Mouse (Mus musculus) monocyte, adult 2 months (primary cell): Measurements from ENCODE around the gene Sntg2.

Source experiments
- DNase-seq, 2 experiments: peaks; one replicate each; pipeline ENCODE4 v3.0.0; 2022; ENCODE audit warnings: low spot score in 2 of 2, low read depth in 1 of 2

Sntg2 gene

GRCm38 (mm10) chr12:30372933-30373501, at the start of gene Sntg2:
Gene Sntg2 (minus strand): TSS chr12:30373375.
- no peak for DNase-seq

- DNase-seq: no peak
Observed at GRCm38 (mm10) chr12:30416547-30416946, 43.4 kb upstream of the Sntg2 start.

- no peak for DNase-seq
Observed at GRCm38 (mm10) chr12:30415981-30416380, 42.8 kb upstream of the Sntg2 start.

- DNase-seq: no peak
Observed at GRCm38 (mm10) chr12:30402651-30403050, 29.5 kb upstream of the Sntg2 start.

GRCm38 (mm10) chr12:30400531-30400930, 27.4 kb upstream of the Sntg2 start:
- no peak for DNase-seq

DNA sequence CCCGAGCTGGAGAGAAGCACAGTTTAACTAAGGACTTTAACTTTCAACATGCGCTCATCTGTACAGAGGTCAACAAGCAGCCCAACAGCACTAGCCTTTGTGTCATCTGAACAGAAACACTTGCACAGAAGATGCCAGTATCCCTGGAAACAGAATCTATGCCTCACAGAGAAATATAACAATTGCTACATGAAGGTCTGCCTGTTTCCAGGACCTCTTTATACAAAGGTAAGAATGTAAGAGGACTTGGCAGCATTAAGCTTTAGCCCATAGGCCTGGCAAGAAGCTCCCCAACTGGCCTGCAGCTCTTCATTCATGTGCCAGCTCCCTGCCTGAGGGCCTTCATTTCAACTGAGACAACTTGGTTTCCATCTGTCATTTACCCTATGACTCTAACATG, 26.9 kb upstream of the Sntg2 start:
- no peak for DNase-seq

DNA sequence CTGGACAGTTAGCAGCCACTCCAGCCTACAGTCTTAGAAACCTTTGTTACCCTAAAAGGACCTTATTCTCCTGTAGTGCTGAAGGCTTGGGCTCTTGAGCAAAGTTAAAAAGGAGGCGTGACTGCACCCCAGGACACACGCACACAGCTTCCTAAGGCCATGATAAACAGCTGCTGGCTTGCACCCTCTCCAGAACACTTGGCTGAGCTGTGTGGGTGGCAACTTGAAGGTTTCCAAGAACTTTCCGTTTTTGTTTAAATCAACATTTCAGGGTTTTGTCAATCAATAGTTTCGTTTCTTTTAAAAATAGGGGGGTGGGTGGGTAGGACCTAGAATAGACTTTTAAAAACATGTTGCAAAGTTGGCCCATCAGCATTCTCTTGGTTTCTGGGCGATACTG, 882 bp downstream of the Sntg2 start:
- no peak for DNase-seq

DNA sequence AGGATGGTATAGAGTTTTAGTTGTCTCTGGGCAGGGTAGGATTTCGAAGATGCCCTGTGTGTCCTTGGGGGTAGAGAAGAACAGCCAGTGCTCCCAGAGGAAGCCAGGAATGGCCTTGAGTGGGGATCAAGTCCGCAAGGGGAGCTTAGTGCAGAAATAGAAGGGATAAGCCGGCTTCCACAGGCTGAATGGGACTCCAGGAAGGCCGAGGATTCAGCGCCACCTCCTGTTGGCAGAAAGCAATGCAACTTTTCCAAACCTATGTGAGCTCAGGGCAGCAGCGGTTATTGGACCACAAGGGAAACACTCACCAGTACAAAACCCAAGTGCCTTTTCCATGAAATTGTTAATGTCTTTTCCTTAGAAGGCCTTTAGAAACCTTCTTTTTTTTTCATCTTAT, 3.4 kb downstream of the Sntg2 start:
- no peak for DNase-seq

DNA sequence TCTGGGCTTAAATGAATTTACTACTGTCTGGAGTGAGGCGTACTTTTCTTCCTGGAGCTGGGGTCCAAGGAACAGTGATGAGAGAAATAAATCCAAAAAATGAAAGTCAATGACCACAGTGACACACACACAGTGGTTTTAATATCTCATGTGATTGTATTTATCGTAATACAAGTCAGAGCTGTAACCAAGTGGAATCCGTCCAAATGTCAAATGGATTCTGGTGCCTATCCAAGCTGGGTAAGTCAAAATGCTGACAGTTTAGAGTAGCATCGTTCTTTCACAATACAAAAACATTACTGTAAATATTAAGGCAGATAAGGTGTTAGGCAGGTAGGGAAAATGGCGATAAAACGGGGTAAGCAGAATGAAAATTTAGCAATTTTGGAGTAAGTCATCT, 4.0 kb downstream of the Sntg2 start:
- DNase-seq: no peak

DNA sequence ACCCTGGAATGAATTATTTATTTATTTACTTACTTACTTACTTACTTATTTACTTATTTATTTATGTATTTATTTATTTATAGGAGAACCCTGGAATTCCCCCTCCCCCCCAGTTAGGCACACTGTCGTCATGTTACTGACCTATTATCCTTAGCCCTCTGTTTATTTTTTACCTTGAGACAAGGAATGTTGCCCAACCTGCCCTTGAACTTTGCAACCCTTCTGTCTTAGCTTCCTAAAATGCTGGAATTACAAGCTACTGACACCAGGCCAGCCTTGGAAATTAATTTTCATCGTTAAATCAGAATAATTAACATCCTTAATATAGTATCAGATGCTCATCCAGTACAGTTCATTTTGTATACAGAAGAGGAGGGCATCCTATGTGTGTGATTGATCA, 10.9 kb downstream of the Sntg2 start:
- DNase-seq: no peak

DNA sequence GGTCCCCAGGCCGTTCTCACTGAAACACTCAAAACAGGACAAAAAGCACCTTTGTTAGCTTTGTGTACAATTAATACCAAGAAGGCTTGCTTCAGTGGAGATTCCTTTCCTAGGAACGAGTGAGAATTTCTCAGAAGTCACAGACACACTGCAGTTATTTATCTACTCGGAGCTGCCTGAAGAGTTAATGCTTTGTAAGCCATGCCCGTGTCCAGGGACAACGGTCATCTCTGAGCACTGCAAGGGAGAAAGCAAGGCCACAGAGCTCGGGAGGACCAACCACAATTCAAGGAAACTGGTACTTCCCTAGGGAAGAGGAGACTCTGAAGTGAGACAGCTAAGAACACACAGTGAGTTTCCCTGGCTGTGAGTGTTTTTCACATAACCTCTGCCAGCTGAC, 15.5 kb downstream of the Sntg2 start:
- no peak for DNase-seq

DNA sequence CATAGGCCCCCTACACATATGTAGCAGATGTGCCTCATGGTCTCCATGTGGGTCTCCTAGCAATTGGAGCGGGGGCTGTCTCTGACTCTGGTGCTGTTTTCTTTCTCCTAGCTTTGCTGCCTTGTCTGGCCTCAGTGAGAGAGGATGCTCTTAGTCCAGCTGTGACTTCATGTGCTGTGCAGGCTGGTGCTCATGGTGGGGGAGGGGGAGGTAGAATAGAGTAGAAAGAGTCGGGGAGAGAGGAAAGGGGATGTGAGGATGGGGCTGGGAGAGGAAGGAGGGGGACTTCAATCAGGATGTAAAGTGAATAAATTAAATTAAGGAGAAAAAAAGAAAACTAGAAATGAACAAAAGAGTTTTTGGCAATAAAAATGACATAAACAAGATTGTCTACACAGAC, 20.8 kb downstream of the Sntg2 start:
- no peak for DNase-seq

- no peak for DNase-seq
Observed at GRCm38 (mm10) chr12:30348036-30348435, 25.1 kb downstream of the Sntg2 start.

DNA sequence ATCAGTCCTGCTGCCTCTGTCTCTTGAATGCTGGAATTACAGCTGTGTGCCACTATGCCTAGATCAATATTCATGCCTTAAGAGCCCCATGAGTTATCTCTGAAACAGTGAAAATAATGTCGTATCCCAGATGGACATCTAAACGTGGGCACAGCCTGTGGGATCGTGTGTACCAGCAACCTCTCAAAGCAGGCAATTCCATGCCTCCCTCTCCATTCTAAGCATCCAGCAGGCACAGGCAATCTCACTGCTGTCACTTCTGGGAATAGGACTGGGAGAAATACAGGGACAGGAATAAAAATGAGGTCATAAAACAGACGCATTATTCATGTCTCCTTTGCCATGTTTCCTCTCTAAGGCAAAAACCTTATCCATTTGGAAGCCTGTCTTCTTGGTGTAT, 25.9 kb downstream of the Sntg2 start:
- no peak for DNase-seq

DNA sequence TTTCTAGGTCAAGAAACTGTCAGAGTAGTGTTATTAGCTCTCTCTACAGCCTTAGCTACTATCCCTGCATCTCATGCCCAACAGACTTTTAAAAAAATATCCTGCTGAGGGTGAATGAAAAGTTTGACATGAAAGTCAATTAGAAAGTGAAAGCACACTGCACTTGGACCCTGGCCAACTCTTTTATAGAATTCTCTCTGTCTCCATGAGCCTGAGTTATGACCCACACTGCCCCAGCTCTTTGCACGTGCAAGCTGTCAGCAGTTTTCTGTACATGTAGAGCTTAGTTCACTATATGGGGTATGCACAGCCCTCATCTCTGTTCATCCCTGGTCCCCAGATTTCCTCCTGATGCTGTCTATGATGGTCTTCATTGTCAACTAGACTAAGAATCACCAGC, 28.4 kb downstream of the Sntg2 start:
- DNase-seq: no peak

DNA sequence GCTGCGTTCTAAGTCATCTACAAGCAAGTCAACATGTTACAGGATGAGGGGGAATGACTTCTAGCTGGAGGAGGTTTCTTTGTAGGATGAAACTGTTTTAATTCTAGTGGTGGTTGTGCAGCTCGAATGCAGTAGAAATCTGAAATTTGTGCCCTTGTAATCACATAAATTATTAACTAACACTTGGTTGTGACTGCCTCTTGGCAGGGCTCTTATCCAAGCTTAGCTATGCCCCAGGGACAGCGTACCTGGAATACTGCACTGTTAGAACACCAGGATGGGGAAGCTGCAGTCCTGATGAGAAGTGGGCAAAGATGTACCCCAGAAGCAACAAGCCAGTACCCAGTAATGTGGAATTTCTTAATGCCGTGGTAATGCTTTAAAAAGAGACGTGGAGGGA, 36.9 kb downstream of the Sntg2 start:
- DNase-seq: no peak

DNA sequence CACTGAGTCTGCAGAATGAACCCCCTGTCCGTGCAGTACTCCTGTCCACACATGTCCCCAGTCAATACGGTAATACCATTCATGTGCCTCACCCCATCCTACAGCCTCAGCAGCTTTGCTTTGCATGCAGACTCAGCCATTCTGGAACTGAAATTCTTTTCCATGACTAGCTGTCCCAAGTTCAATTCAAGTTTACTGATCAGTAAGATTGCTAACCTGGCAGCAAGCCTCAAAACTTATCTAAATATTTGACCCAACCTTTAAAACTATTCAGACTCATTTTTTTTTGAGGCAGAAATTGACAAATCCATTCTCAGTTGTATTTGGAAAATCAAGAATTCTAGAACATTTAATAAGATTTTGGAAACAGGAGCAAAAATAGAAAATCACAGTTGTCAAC, 38.7 kb downstream of the Sntg2 start:
- no peak for DNase-seq

- no peak for DNase-seq
Observed at GRCm38 (mm10) chr12:30317971-30318370, 55.2 kb downstream of the Sntg2 start.

DNA sequence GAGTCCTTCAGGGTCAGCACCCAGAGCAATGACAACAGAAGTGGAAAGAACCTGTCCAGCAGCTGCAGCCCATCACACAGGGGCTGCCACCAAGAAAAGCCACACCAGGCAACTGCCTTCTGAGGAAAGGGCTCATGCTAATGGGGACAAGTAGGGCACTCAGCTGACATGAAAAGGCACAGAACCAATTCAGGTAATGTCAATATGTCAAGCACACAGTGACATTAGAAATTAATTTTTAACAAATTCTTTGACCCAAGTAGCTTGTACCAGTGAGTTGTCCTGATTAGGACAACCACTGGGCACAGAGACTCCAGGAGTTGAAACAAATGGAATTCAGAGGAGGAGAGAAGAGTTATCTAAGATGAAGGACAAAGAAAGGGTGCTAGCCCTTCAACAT, 60.2 kb downstream of the Sntg2 start:
- no peak for DNase-seq

GRCm38 (mm10) chr12:30308197-30308939, 64.8 kb downstream of the Sntg2 start:
- DNase-seq: no peak

DNA sequence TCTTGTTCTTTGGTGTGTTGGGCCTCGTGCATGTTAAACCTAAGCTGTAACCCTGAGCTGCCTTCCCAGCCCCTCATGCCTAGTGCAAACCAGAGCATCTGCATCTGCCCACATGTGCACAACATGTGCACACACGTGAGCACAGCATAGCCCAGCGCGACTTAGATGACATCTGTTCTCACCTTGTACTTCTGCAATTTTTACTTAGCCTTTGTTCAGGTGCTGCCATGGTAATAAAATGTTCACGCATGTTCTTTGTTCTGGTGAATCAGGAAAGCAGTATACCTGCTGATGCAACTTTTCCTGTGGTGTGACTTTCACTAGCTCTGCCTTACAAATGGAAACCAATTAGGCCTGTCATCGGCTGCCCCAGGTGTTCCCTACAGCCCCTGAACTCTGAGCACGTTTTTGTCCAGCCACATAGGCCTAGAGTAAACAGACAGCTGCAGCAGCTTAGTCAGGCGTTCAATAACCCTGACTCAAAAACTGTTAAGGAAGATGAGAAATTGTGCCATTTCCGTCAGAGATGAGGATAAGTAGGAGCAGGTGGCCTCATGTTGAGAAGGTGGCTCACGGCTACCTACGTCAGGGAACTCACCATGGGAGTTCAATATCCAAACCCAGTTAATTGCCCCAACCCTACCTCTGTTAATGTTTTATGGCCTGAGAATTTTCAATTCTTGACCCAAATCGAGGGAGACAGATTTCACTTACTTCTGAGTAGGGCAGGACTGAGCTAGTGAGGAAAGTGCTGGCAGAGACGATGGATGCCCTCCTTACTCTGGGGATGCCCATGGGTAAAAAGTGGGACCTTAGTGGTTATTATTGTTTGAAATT, 80.2 kb downstream of the Sntg2 start:
- no peak for DNase-seq

DNA sequence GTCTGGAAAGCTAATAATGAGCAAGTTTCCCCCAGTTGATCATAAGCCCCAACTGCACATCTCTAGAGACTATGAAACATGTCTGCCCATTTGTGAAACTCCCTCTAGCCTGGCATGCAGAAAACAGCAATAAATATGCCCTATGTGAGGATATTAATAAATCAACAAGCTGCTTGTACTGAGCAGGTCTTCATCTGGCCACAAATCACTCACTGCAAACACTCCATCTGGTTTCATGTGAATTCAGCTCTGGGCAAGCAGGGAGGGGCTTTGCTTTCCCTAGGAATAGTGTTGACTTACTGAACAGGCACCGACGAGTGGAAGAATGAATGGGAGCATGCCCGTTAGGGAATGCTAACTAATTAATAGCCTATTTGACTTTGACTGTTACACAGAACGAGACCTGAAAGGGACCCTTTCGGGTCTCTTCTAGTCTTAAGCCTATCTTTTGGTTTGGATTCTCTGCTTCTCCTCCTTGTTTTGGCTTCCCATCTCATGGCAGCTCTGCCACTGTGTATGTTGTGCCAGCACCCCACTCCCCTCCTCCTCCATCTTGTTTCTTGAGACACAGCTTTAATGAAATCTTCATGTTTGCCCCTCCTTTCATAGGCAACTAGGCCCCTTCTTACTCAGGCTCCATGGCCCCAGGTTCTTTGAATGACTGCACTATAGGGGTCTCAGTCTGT, 86.1 kb downstream of the Sntg2 start:
- no peak for DNase-seq
